Mouse (Mus musculus): ENCODE results near the gene Fbxo40. TPM values are rescaled to one million over a fixed set of nuclear protein-coding genes. Genes with fewer than 3 reads are reported as not detected.

The Fbxo40 gene
- 10 to 100 TPM; 85.0 to 86.7 TPM for total RNA-seq (2021)

DNA sequence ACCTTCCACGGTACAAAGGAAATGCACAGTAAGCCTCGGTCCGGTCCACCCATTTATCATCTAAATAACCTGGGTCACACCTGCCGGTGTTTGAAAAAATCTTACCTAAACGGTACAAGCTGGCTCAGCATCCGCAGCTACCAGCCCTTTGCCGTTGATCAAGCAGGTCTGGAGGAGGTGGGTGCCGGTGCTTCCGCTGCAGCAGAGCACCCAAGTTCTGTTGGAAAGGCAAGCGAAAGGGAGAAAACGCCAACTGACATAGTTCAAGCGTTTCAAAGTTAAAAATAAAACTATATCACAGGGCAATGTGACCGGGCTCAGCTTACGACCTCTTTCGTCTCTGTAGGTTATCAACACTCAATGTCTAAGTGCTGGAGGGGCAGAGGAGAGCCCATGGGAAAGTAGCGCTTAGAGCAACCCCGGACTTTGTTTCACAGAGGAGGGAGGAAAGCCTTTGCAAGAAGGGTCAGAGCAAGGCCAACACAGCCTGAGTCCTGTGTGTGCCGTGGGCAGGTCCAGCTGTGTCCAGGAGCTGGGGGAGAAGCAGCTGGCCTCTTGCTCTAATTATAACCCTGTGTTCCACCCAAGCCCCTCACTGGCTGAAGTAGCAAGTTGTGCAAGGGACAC is at the start of gene Fbxo40:
Gene Fbxo40 (minus strand): TSS at position 469 of the 627 bp plus-strand sequence.
- peak; percentile 58 for DNase-seq

DNA sequence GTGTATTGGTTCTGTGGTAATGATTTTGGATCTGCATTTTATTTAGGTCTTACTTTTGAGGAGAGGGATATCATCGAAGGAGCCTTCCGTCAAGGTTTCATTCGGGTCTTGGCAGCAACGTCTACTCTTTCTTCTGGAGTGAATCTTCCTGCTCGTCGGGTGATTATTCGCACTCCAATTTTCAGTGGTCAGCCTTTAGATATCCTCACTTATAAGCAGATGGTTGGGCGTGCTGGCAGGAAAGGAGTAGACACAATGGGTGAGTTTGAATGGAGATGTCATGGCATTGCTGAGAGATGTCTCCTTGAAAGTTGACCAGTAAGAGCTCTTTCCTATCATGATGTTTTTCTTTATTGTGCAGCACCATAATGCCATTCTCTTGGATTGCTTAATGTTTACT is 44.5 kb upstream of the Fbxo40 start:
- no peak for DNase-seq

DNA sequence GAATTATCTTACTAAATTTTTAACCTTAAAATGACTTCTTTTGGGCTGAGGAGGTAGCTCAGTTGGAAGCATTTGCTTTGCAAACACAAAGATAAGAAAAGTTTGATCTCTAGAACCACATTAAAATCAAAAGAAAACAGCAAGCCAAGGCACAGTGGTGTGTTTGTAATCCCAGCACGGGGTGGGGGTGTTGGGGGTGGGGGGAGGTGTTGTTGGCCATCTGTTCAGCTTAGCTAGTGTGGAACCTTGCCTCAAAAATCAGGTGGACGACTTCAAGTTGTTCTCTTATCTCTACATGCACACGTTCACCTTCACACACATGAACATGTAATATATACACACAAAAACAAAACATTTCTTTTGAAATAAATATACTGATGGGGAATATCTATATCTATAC is 41.7 kb upstream of the Fbxo40 start:
- no peak for DNase-seq

DNA sequence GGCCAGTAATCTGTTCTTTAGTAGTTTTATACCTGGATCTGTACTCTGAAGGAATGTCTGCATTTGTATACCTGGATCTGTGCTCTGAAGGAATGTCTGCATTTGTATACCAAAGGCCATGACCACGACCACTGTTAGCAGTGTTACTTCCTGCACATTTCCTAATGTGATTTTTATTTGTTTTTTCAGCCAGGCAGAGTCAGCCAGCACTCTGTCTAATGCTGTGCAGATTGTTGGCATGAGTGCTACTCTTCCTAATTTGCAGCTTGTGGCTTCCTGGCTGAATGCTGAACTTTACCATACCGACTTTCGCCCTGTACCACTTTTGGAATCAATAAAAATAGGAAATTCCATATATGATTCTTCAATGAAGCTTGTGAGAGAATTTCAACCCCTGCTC is 37.3 kb upstream of the Fbxo40 start:
- no peak for DNase-seq

DNA sequence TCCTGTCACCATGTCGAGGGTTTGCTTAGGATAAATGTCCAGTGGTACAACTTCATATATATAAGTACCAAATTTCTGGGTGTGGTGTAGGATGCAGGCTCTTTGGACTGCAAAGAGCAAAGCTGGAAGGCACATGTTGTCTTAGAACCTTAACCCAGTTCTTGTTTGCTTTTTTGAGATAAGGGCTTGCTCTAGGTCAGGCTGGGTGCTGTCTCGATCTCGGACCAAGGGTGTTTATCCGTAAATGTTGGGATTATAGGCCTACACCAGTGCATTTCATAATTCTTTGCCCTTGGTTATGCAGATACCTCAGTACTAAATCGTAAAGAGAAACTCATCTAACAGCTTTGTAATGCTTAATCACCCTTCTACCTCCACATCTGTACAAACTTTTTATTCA is 22.1 kb upstream of the Fbxo40 start:
- DNase-seq, result no peak

DNA sequence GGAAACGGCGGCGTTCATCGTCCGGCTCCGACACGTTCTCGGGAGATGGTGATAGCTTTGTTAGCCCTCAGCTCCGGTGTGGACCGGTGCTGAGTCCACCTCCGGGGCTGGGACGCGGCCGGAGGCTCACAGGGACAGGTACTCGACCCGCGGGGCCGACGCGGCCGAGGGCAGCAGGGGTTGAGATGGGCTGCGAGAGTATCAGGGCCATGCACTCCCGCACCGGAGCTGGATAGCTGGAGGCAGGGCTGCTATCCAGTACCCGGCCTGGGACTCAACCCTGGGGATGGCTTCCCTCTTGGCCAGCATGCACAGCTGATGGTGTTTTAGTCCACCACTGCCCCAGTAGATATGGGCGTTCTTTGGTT is 21.6 kb upstream of the Fbxo40 start:
- DNase-seq, result no peak

DNA sequence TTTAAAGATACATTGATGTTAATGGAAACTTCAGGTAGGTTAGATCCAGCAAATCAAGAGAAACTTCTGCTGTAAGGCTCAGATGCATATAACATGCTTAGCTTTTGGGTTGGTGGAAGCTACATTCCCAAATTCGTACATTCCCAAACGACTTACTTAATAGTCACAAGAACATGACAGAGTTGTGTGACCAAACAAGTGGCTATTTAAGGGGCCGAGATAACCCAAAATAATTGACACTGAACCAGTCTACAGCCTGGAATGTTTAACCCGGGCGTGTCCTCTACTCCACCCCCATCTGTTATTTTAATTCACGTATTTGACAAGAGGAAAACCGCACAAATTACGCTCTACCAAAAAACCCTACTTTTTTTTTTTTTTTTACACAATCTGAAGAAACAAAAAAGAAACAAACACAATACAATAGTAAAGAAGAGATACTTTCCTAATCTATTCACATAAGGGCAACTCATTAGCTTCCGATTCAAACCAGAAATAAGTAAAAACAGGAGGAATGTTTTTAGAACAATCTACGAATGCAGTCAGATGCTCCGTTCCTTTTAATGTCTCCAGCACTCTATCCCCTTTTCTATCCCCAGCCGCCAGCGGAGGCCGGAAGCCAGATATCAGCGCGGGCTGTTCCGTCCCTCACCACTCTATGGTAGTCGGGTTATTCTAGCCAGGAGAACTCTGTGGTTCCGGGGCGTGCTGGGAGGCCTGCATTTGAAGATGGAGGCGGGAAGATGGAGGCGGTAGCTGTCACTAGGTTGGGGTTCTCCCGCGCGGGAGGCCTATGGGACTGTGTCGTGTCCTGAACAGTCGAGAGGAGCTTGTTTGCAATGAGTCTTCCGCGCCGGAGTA is 21.0 kb upstream of the Fbxo40 start, which contains the start of gene Polq:
Gene Polq (plus strand): TSS at position 726 of the 861 bp plus-strand sequence.
- DNase-seq, result peak; percentile 94

DNA sequence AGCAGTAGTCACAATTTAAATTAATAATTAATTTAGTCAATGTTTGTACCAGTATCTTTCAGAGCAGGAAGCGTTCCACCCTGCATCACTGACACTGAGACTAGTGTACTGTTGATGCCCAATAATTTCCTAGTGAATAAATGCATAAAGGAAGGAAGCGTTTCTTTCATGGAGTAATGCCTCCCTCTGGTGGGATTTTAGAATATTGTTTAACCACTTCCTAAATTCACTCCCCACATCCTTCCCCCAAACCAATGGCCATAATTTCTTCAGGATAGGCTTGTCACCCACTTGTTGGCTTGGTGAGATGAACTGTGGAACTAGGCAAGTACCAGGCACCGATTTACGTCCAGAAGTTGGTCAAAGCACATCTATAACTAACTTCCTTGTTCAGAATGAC is 20.1 kb upstream of the Fbxo40 start:
- peak; percentile 20 for DNase-seq

DNA sequence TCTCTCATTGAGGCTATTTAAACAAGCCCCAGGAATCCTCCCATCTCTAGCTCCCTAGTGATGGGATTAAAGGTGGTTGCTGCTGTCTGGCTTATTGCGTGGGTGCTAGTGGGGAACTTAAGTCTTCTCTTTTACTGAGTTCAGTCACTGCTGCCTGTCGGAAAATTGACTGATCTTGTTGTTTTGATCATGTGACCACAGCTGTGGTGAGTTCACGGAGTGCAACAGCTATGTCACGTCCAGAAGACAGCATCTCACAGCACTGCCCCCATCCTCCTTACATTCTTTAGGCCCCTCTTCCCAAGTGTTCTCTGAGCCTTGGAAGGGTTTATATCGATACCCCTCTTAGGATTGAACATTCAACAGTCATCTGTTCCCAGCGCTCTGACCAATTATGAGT is 19.0 kb upstream of the Fbxo40 start:
- no peak for DNase-seq

DNA sequence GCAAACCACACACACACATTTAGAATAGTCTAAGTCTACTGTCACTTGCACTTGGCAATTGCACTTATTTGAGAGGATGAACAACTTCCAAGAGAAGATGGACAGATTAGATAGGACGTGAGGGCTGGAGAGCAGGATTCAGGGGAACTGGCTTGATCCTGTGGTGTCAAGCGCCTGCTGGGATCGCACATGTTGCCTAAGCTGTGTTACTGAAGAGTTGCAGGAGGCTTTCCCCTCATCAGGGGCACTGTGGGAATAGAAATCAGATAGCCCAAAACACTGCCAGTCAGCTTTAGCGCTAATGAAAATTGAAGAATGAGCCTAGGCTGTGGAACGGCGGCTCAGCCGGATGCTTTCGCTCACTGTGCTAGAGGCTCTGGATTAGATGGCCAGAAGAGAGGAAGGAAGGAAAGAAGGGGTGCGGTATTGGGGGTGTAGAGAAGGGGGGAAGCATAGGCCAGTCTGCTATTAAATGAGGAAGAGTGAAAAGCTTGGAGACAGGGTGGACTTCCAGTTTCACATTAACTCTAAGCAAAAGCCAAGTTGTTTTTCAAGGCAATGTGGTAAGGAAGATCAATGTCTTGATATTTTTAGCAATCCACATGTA is 9.2 kb upstream of the Fbxo40 start:
- no peak for DNase-seq

DNA sequence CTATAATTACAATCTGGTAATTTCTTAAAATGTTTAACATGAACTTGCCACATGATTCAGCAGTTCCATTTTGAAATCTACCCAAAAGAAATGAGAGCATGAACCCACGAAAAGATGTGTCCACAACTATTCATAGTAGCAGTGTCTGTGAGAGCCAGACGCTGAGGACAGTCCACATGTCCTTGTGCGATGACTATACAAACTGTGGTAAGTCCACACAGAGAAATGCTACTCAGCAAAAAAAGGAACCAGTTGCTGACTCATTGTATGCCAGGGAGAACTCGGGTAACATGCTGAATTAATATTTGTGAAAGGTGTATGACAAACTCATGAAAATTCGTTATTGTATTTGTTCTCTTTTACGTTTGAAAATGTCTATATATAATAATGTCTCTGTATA is 7.4 kb upstream of the Fbxo40 start:
- DNase-seq, result no peak

DNA sequence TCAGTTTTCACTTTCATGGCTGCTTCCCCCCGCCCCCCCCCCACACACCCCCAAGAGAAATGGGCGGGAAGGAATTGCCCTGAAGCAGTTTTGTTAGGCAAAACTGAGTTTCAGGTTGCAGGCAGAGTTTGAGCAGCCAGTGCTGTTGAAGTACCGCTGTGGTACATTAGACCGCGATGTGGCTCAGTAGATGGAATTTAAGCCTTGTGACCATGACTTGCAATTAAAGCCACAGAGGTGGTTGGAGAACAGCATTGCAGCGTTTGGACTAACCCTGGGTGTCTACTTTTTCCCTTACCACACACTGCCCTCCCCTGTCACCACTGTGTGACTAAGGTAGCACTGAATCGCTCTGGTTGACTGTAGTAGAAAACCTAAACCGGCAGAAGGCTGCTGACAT is 774 bp downstream of the Fbxo40 start:
- peak; percentile 39 for DNase-seq

DNA sequence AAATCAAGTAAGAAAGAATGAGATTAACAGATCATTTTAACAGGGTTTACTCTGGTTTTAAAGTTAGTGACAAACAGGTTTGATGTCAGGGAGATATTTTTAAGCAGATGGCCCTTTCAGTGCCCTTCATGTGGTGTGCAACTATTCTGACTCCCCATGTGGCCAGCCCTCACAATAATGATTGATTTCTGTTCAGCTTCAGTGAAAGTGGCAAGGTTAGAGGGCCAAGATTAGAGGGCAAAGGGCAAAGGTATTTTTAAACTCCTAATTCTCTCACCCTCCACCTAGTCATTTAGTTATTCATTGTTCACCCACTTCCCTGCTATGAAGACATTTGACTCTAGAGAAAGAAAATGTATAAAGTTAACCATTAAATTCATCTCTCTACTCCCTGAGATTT is 2.2 kb downstream of the Fbxo40 start:
- no peak for DNase-seq

DNA sequence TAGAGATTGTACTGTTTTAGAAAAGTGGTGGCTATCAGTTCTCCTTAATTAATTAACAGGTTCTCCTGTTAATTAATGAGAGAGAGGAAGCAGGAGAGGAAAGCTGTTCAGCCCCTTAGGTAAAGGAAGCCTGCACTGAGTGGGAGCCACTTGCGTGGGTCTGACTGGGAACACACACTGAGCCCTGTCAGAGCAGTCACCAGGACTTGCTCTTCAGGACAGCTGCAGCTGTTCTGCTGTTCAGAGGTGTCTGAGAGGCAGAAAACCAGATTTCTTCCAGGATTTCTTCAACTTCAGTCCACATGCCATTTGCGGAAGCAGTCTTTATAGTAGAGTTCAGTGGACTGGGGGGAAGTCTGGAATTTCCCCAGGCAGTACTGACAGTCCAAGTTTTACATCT is 2.9 kb downstream of the Fbxo40 start:
- DNase-seq, result no peak

DNA sequence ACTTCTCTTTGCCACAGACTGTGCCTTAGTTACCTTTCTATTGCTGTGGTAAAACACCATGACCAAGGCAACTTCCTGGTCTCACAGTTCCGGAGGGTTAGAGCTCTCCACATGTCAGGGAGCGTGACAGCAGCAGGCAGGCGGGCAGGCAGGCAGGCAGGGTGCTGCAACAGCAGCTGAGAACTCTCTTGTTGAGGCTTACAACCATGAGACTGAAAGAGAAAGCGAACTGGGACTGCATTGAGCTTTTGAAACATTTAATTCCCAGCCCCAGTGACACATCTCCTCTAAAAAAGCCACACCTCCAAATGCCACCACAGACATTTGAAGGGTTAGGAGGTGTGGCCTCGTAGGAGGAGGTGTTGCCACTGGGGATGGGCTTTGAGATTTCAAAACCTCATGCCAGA is 4.6 kb downstream of the Fbxo40 start:
- DNase-seq, result no peak

DNA sequence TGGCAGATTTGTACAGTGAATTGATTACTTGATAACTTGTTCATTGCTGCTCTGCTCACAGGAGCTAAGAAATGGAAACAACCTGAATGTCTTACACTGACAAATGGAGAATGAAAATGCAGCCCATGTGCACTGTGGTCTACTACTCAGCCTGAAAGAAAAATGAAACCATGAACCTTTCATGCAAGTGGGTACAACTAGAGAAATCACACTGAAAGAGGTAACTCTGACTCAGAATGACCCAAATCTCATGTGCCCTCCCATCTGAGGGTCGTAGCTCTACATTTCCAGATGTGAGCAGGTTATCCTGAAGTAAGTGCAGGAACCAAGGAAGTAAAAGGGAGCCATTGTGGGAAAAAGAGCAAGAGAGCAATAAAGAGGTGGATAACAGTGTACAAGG is 6.5 kb downstream of the Fbxo40 start:
- DNase-seq, result no peak

DNA sequence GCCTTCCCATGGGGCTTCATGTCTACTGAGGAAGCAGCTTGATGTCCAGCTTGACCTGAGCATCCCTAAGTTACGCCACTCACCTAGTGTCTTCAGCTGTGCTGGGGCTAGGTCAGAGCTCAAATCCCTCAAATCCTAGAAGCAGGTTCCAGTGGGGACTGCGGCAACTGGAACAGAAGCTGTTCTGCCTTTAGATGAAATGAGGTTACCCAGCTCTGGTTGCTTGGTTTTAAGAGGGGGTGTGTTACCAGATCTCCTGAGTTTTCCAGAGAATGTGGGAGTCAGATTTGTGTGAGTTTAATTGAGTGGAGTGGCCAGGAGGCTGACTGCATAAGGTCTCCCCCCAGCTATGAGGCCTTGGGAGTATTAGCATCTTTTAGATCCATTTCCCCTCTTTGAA is 11.1 kb downstream of the Fbxo40 start:
- DNase-seq, result no peak

DNA sequence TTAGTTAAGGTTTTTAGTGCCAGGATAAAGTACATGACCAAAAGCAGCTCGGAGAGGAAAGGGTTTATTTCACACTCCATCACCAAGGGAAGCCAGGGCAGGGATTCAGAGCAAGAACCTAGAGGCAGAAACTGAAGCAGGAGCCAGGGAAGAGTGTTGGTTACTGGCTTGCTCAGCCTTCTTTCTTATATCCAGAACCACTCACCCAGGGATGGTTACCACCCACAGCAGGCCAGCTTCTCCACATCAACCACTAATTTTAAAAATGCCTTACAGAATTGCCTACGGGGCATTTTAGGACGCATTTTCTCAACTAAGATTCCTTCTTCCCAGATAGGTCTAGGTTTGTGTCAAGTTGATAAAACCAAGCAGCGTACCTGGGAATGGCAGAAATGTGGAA is 26.9 kb downstream of the Fbxo40 start:
- DNase-seq, result no peak

DNA sequence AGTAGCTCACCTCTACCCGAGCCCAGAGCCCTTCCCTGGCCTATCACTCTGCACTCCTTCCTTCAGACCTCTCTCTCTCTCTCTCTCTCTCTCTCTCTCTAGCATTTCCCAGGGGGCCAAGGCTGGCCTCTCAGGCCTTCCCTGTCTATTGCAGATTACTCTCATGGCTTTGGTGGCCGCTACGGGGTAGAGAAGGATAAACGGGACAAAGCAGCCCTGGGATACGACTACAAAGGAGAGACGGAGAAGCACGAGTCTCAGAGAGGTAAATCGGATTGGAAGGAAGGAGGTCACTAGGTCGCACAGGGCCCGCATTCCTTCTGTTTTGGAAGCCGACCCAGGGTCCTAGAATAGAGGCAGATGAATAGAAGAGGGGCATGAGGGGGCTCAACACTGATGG is 35.2 kb downstream of the Fbxo40 start:
- no peak for DNase-seq

DNA sequence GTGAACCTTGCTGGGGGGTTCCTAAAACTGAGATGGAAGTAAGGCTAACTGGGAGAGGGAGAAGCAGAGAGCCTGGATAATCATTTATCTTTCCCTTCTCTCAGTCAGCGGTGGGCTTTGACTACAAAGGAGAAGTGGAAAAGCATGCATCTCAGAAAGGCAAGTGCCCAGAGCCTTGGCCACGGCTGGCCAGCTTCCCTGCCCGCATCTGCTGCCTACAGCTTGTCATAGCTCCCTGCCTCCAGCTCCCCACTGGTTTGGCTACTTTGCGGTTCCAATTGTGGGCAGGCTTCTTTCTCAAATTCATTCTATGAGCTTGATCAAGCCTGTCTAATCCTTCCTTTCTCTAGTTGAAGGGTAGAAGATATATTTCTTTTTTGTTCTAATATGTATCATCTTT is 39.2 kb downstream of the Fbxo40 start:
- DNase-seq, result no peak

DNA sequence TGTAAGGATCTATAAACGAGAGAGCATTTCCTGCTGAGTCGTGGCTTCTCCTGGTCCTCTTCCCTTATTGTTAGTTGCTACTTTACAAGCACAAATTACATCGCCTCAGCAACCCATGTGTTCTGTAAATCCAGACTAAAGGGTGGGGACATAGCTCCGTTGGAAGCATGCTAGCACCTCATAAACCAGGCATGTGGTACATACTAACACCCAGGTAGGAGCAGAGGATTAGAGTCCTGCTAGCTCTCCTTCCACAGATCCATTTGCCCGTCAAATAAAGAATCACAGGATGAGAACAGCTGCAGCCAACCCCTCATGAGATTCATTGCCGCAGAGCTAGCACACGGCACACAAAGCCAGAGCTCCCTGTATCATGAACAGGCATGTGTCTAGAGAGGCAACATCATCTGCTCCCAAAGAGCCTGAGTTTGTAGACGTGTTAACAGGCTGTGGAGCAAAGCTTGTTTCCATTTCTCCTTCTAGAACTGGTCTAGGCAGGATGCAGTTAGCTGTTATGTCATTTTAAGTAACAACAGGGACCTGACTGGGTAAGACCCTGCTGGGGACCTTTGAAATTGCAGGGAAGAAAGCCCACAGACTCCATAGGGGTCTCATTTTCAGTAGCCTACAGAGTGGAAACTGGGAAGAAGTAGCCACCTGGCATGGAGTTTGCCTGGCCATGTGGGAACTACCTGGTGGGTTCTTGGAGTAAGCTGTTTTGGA is 40.5 kb downstream of the Fbxo40 start:
- DNase-seq, result no peak

DNA sequence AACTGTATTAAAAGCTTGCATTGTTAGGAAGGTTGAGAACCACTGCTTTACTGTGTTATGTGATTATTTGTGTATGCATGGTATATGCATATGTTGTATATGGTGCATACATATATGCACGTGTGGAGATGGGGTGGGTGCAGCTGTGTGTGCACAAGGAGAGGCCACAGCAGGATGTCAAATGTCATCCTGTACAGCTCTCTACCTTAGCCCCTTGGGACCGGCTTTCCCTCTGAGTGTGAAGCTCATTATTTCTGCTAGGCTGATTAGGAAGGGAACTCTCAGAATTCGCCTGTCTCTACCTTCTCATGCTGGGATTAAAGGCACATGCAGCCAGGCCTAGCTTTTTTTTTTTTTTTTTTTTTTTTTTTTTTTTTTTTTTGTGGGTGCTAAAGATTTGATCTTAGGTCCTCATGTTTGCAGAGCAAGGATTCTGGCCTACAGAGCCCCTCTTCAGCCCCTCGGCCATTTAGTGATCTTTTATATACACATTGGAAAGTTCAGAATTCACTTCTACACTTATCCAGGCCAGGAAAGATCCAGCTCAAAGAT is 42.5 kb downstream of the Fbxo40 start:
- DNase-seq, result no peak

All from heart, postnatal 4 days (tissue).